Mouse (Mus musculus): ENCODE results near the gene Pax4.

Gene Pax4

DNA sequence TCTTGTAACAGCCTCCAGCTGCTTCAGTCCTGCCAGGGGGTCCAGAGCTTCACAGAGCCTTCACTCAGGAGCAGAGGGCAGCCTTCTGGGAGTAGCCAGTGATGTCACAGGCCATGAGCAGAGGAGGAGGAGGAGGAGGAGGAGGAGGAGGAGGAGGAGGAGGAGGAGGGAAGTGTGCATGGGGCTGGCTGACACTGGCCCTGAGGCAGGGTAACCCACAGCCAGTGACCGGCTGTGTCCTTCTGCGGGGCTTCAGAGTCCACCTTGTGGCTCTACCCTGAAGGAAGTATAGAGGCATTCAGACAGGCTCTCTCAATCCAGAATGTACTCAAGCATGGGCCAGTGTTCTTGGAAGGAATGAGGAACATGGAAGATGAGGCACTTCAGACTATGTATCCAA, at the start of gene Pax4:
Gene Pax4 (minus strand): TSS at position 101 of the 400 bp plus-strand sequence.
- DNase-seq (ENCODE audit: low spot score) = no peak

DNA sequence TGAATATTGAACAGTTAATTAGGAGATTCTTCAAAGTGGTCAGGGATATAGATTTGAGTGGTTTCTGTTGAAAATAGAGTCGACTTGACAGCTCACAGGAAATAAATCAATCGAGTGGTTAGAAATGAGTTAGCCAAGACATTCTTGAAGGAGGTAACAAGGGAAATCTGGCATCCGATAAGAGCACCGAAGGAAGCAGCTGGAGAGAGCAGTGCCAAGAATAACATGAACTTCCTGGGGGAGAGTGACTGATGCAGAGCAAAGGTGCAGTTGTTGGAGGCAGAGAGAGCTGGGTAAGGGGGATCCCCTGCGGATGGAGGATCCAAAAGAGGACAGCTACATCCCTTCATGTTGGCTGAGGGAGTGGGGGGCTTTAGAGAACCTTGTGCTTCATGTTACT, 48.7 kb upstream of the Pax4 start:
- DNase-seq (ENCODE audit: low spot score) = no peak

DNA sequence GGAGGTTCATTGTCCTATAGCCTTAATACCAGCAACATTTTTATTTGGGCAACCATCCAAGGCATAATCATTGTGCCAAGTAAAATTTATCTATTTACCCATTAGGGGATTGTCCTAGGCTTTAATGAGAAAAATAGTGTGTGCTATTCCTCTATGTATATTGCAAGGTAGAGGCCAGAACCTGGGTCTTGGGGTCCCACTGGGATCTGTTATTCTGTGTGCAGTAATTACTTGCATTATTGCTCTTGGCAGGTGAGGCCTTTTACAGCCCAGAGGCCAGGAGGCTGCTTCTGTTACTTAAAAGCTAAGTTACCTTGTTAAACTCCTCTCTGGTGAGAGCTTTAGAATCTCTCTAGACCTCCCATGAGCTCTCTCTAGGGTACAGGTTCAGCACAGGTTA, 42.0 kb upstream of the Pax4 start:
- no peak for DNase-seq (ENCODE audit: low spot score)

DNA sequence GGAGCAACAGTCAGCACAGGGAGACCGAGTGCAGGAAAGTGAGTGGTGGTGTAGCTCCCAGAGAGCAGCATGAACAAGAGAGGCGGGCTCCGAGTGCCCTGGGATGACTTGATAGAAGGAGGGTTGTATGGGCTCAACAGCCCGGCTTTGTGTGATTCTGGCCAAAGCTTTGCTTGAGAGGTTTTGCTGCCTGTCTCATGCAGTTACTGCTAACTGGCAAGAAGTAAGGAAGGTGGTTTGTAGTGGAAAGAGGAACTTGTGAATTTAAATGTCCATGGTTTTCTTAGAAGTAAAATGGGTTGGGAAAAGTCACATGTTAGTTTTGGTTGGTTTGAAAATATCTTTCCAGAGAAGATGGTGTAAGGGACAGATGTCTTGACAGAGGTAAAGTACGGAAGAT, 41.5 kb upstream of the Pax4 start:
- DNase-seq (ENCODE audit: low spot score) = no peak

DNA sequence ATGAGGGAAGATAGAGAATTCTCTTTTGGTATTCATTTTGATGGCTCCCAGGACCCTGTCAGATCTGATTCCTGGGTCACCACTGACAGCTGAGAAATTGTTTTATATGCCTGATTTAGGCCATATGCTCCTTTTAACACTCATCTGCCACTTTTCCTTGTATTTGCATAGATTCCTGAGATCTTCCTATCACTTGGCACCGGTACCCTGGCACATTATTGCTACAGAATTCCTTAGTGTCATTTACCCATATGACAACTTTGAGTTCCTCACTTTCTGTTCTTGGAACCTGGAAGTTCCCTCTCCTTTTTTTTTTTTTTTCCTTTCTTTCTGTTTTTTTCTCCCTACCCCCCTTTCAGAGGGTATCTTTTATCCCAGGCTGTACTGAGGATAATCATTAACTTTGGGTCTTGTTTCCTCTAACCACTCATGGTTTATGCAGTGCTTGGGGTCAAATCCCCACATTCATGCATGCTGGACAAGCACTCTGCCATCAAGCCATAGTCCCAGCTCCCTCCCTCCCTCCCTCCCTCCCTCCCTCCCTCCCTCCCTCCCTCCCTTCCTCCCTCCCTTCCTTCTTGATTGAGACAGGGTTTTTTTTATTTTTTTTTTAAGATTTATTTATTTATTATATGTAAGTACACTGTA, 39.2 kb upstream of the Pax4 start:
- DNase-seq (ENCODE audit: low spot score) = no peak

DNA sequence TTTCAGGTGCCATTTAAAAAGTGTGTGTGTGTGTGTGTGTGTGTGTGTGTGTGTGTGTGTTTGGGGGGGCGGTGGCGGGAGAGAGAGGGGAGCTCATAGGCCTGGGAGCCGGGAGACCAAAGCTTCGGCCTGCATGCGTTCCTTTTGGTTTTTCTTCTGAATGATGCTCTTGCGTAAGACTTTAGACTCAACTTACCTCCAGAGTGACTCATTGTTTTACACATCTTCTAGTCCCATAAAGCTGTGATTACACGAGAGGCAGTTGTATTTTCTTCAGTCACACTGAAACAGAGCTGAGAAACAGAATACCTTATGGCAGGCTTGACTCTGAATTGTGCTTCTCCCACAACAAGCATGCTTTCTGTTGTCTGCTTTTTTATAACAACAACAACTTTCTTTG, 37.8 kb upstream of the Pax4 start:
- no peak for DNase-seq (ENCODE audit: low spot score)

DNA sequence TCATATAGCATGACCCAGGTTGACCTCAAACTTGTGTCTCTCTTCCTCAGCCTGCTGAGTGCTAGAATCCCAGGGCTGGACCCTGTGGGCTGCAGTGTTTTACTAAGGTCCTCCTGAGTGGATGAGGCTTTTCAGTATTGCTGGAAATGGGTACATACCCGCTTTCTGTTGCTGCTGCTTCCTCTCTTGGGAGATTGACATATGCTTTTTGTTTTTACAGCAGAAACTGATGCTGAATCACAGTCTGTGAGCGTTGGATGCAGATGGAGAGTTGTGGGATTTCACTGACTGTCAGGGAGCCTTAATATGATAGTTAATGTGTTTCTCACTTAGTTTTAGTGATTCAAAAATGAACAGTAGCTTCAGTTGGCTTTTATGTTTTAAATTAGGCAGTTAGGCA, 37.3 kb upstream of the Pax4 start:
- DNase-seq (ENCODE audit: low spot score) = no peak

DNA sequence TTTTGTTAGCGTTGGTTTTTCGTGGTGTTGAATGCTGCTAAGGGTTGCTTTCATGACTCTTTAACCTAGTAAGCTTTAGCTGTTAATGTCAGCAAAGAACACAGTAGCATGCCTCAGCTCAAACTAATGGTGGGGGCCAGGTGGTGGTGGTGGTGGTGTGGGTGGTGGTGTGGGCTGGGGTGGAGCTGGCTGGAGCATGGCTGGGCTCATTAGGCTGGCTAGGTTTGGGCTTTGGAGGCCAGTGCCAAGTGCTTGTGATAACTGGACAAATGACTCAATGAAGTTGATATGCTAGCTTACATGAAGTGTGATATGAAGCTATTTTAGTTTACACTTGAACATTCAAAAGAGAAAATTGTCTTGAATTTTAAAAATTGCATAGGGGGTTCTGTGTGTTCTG, 36.9 kb upstream of the Pax4 start:
- no peak for DNase-seq (ENCODE audit: low spot score)

DNA sequence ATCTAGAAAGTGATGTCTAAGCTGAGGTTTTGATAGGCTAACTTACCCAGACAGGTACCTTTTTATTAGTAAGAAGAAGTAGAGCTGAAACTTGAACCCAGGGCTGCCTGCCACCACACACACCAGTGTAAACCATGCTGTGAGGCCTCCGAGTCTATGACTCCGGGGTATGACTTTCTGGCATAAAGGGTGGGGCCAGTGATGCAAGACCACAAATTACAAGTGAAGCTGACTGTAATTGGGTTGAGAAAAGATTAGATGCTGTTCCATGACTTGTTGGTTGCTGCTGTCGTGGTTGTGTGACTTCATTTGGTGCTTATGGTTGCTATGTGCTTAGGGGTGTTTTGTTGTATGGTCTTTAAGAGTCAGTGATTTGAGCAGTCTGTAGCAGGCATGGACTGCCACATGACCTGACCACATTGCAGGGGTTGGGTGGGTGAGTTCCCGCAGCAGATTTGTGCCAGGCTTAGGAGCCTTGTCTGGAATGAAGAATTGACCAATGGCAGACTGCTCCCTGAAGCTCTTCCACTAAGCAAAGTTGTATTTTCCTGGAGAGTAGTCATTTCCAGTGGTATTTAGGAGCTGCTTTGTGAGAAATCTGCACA, 33.7 kb upstream of the Pax4 start:
- no peak for DNase-seq (ENCODE audit: low spot score)

DNA sequence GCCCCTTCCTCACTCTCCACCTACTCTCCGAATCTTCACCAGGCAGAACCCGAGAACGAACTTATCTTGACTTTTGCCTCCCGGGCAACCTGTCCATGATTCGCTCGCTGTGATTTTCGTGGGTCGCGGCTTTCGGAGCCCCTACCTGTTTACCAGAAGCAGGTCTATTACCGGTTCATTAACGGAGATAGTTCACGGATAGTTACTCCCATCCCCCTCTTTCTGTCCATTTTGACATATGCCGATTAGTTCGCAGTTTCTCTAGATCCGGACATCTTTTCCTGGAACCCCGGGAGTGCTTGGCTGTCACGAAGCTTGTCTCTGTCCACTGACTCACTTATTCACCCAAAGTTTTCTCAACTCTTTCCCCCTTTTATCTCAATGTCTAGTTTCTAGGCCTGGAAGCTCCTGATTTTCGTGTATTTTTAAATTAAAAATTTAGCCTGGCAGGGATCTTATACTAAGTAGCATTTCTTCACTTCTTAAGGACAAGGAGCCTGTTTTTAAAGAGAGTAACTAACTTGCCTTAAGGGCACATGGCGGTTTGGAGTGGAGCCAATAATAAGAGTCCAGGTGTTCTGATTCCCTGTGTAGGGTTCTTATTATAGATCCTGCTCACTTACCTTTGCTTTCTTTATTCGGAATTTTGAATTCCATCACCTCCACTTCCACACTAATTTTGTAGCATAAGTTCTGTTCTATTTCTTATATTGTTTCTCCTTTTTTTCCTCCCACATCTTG, 31.8 kb upstream of the Pax4 start:
- no peak for DNase-seq (ENCODE audit: low spot score)

DNA sequence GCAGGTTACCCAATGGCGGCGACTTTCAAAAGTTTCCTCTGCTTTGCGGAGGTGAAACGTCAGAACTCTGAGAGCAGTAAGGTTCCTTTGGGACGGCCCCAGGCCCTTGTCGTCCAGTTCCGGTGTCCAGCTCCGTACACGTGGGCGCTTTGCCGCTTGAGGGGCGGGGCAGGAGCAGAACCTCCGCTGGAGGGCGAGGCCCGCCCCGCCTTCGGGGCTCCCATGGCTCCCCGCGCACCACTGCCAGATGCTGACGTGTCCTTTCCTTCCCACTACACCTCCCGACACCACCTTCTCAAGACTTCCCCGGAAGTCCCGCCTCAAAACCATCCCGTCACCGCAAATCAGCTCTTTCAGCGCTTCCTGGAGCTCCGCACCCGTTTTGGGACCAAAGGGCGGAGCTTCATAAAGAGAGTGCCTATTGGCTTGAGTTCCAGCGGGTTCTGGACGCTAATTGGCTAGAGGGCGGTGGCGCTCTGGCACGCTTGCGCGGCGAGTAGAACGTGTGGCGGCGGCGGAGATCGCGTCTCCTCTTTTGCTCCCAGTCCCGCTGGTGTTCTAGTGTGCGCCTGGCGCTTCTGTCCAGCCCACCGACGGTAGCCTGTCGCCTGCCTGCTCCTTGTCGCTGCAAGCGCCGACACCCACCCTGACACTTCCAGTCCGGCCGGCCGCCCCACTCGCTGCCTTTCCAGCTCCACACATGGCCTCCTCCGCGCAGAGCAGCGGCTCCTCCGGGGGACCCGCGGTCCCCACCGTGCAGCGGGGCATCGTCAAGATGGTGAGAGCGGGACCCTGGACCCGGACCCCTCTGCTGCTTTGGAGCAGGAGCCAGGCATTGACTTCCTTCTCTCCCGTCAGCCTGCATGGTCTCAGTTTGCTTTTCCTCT, 31.0 kb upstream of the Pax4 start:
- DNase-seq (ENCODE audit: low spot score) = peak; percentile 83

DNA sequence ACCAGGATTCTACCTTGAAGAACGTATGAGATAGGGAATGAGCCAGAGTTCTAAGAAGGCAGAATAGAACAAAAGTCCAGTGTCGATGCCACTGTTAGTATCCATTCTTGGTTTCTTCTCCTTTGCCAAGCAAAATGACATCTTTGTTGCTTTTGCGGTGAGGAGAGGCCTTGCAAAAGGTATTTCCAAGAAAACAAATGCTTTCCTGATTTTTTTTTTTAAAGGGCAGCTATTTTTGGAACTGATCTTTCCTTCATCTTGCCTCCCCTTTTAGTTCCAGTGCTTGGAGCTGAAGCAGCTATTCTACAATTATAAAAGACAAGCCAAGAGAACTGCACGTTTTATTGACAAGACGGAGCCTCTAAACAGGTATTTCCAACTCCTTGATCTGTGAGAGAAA, 25.7 kb upstream of the Pax4 start, which contains the start of gene Snd1:
Gene Snd1 (plus strand): TSS at position 301 of the 400 bp plus-strand sequence.
- no peak for DNase-seq (ENCODE audit: low spot score)

DNA sequence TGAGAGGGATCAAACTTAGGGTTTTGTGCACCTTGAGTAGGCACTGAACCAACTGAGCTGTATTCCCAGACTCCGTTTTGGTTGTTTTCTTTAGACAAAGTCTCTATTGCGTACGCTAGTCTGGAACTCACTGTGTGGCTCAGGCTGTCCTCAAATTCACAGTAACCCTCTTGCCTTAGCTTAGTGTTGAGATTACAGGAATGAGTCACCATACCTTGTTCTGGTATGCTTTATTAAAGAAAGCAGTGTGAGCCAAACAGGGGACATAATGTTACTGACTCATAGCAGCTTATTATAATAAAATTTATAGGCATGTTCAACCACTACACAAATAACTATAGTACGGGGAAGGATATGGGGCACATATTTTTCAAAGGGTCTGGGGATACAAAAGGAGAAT, 25.1 kb upstream of the Pax4 start:
- DNase-seq (ENCODE audit: low spot score) = no peak

DNA sequence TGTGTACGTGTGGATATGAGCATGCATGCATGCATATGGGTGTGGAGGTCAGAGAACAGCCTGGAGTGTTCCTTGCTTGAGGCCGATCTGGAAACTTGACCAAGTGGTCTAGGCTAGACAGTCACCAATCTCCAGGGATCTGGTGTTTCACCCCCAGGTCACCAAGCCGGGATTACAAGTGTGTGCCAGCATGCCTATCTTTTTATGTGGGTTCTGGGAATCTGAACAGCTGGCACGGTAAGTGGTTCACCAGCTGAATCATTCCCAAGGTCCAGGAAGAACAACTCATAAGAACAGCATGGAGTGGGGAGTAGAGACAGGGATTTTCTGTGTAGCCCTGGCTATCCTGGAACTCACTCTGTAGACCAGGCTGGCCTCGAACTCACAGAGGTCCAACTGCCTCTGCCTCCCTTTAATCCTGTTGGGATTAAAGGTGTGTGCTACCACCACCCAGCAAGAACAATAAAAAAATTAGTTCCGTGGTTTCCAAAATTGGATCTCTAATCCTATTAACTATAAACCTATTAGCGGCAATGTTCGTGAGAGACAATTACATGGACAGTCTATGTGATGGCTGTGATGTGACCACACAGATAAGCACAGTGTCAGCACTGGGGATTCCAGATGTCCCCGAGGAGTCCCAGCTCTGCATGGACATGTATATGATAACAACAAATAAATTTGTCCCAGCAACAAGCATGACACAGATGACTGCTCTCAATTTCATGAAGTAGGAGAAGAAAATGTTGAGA, 22.3 kb upstream of the Pax4 start:
- no peak for DNase-seq (ENCODE audit: low spot score)

DNA sequence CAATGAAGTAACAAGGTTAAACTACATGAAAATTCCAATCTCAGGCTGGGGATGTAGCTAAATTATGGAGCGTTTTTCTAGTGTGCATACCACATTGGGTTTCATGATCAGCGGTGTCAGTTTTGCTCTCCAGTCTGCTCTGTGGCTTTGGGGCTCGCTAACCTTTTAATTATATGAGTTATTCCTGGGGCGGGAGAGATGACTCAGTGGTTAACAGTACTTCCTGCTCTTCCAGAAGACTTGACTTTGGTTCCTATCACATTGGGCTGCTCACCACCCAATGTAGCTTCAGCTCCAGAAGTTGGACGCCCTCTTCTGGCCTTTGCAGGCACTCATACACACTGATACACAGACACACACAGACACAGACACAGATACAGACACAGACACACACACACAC, 21.5 kb upstream of the Pax4 start:
- DNase-seq (ENCODE audit: low spot score) = no peak

DNA sequence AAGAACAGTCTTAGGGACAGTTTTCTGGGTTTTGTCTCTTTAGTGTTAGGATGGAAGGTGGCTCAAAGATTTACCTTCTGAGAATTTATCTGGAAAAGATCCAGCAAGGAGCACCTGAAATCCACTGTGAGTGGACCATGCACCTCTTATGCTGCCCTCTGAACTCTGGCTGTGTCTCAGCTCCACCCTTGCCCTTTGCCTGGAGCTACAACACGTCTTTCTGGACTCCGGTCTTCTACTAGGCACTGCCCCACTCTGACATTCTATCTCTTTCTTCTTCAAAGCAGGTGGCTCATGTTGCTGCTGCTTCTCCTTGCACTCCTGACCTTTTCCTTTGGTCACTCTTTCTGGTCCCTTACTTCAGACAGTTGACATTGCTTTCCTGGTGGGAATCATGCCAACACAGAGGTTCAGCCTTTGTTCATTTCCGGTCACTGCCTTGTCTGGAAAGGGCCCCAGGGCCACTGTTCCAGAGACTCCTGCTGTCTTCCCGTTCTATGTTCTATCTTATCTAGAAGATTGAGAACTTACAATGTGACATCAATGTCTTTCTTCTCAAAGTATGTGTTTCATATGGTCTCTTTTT, 21.0 kb upstream of the Pax4 start:
- DNase-seq (ENCODE audit: low spot score) = no peak

DNA sequence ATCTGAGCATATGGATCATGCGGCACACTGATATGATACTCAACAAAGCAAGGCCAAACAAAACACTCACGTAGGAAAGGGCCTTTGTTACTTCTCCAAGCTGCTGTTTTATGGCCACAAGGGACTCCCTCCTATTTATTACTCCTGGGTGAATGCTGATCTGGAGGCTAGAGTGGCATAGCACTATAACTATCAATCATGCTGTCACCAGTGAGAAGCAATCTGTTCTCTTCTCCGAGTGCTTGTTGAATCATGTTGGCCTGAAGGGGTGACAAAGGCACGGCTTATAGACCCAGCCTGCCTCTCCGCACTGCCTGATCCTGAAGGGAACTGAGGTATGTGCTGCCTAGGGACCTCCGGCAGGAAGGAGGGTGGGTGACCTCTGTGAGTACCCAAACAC, 15.5 kb upstream of the Pax4 start:
- DNase-seq (ENCODE audit: low spot score) = no peak

DNA sequence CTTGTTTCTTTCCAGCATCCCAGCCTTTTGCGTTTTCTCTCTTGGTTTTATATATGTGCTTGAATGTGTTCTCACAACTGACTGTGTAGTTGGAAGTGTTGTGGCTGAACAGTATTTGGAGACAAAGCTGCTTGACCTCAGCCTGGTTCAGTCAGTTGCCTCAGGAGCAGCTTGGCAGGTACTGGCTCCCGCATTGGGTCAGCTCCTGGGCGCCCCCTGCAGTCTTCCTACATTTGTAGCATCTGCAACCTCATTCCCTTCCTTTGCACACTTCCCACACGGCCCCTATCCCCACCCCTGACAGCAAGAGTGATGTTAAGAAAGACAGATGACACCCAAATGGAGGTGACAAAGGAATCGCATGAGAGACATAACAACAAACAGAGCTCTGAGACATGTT, 11.4 kb upstream of the Pax4 start:
- DNase-seq (ENCODE audit: low spot score) = peak; percentile 17

DNA sequence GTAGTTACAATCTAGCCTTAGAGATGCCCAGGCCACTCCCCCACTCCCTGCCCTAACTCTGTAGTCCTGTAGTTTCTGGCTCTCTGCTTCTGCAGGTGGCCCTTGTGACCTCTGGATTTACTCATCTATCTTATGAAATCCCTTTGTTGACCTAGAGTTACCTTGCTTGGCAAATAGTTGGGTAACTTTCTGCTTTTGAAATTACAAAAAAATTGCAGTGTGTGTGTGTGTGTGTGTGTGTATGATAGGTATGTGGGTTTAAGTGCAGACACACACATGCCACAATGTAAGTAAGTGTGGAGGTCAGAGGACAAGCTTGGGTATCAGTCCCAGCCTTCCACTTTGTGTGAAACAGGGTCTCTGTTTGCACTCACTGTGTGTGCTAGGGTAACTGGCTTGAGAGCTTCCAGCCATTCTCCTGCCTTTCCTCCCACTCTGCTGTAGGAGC, 10.1 kb upstream of the Pax4 start:
- DNase-seq (ENCODE audit: low spot score) = no peak

DNA sequence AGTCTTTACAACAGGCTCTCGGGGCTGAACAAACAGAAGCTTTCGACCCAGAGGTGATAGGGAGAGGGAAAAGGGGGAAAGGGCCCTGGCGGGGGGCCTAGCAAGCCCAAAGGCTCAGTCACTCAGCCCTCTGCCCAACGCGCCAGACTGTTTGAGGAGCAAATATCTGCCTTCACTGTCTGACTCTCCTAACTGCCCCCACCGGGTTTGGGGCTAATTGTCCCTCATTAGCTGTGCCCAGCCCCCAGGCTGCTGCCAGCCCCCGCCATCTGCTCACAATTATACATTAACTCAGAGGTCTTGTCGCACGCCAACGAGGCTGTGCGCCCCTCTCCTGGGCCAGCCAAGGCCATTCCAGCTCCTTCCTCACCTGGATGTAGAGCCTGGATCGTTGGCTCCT, 1.8 kb upstream of the Pax4 start:
- DNase-seq (ENCODE audit: low spot score) = no peak

DNA sequence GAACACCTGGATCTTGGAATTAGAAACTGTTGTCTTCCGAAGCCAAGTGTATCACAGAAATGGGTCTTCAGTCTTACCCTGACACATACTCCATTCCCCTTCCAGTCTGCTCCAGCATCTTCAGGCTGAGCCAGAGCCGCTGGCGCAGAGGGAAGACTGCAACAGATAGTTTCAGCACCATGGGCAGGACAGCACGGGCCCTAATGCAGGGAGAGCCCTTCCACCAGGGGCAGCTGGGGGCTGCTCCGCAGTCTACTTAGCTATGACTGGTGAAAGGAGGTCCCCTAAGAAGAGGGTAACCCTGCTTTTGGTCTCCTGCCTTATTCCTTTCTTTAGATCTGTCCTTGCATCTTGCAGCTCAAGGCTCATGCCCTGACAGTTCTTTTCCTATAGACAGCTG, 1.3 kb upstream of the Pax4 start:
- no peak for DNase-seq (ENCODE audit: low spot score)

Measured in ovary, postnatal 10 days (tissue).